Mouse (Mus musculus) common myeloid progenitor, adult 5-6 weeks (primary cell): ENCODE measurements around the gene Cul4a. TPM values are rescaled to one million over a fixed set of nuclear protein-coding genes. Genes with fewer than 3 reads are reported as not detected.

Source experiments
- ATAC-seq: replicated peaks from 2 replicates; pipeline ENCODE4 v1.8.0; 2016; ENCODE audit warnings: low read depth, mild to moderate bottlenecking, moderate TSS enrichment, inconsistent platforms; ENCODE audit not compliant: poor library complexity, severe bottlenecking
- total RNA-seq: library from RNA; stranded (forward); fragments of 200-1000, 187-1606 nt; gene quantifications from 2 replicates; pipeline ENCODE4 v1.2.3, GENCODE M21; 2017

Cul4a gene
- total RNA-seq, 1 experiment from 2014 or later = 118 TPM

DNA sequence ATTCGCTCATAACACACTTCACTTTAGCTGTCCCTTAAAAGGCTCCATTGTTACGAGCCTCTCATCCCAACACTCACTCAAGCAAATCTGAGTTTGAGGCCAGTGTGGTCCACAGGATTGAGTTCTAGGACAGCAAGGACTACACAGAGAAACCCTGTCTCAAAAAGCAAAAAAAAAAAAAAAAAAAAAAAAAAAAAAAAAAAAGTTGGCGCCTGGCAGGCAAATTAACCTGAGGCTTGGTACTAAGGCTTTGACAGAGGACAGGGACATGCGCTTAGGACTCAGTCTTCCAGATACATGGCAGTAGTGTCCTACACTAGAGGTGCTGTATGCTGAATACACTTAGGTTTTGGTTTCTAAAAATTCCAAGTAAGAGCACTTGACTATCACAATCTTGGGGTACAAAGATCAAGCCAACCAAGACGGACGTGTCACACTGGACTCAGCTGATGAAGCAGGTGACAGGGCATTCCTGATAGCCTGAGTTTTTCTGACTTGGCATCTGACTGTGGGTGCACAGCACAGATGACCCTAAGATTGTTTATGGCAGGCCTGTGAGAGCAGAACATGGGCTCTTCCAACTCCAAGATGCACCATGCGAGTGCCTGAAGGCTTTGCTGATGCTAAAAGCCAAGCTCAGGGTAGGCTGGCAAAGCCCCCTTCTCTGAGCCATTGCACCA, 71.9 kb downstream of the Cul4a start:
- no peak for ATAC-seq

DNA sequence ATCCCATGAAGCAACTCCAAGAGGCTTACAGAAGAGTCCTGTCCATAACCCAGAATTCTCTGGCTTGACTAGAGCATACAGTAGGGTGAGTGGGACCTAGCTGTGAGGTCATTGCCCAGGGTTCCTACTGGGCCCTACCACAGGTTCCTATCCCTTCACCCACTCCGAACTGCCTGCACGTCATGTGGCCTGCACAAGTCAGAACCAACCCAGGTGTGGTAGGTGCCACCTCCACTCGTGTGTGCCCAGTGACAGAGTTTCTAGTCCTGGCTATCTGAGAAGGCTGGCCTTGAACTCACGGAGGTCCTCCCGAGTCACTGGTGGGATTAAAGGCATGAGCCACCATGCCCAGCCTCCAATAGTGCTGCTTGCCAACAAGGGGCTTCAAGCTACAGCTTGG, 72.7 kb downstream of the Cul4a start:
- ATAC-seq = no peak

DNA sequence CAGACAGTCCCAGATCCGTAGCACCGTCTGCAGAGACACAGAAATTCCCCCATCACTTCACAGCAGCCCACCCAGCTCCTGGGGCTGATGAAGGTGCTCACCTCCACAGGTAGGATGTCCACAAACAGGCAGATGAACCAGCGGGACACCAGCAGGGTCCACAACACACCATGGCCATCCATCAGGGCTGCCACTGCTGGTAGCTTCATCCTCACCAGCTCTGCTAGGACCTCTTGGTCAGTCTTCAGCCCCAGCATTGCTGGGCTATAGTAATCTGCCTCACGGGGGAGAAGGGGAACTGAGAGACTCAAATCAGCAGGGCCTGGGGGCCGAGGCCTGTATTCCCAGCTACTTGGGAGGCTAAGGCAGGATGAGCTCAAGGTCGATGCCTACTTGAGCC, 74.1 kb downstream of the Cul4a start:
- no peak for ATAC-seq

DNA sequence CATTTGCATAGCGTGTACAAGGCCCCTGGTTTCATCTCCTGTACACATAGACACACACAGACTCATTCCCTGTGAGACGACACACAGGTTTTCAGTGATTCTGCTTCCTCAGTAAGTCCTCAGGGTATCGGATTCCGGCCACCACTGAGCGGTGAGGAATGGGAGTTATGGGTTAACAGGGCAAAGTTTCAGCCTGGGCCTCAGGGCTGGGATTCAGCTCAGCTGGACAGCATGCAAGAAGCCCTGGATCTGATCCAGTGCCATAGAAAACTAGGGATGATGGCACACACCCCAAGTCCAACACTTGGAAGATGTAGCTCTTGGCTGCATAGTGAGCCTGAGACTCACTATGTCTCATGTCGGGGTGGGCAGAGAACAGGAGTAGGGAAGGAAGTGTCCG, 74.5 kb downstream of the Cul4a start:
- no peak for ATAC-seq

DNA sequence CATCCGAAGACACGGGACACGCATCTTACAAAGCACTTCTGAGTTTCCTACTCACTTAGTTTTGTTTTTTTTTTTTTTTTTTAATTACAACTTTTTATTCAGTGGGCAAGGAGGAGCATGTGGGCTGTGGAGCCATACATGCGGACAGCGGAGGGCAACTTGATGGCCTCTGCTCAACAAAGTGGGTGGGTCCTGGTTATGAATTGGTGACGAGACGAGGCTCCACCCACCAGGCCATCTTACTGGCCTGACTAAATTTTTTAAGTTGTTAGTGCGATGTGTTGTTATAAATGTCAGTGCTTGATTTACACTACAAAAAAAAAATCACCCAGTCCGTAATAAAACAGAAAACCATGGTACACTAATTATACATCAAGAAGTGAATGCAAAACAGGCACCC, 75.0 kb downstream of the Cul4a start:
- no peak for ATAC-seq

DNA sequence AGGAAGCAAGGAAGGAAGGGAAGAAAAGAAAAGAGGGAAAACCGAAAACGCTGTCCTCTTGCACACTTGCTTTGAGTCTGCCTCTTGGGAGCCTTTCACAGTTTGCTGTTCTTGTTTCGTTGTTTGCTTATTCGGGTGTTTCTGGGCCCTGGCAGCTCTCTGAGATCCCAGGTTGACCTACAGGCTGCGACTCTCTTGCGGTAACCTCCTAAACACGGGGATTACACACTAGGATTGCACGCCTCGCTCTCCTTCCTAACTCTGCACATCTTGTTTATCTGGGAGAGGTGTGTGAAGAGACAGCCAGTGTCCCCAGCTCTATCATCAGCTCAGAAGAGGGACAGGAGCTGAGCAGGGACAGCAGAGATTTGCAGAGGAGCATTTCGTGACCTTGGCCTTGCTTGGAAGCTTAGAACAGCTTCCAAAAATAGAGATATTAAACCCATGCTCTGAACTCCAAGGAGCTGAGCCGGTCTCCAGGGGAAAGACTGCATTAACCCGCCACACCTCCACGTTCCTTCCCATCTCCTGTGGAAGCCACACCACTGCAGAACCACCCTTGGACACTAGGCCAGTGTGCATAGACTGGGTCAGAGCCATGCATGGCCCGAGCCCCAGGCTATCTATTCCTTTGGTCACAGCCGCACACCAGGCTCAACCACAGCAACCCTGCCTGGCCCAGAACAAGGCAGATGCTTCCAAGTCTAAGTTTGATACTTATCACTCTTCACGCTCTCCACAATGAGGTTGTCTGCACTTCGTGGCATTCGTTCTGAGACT, 75.7 kb downstream of the Cul4a start:
- ATAC-seq = peak; percentile 30; the same call in 1 of the 2 replicates

DNA sequence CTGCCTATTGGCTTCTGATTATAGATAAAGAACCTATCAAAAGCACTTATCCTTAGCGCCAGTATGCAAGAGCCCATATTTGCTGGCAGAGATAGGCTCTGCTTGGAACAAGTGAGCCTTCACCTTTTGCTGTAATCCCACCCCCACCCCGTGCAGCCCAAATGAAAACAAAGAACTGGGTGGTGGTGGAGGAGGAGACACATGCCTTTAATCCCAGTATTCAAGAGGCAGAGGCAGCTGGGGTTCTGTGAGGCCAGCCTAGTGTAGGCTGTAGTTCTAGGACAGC, 76.2 kb downstream of the Cul4a start:
- ATAC-seq = no peak

DNA sequence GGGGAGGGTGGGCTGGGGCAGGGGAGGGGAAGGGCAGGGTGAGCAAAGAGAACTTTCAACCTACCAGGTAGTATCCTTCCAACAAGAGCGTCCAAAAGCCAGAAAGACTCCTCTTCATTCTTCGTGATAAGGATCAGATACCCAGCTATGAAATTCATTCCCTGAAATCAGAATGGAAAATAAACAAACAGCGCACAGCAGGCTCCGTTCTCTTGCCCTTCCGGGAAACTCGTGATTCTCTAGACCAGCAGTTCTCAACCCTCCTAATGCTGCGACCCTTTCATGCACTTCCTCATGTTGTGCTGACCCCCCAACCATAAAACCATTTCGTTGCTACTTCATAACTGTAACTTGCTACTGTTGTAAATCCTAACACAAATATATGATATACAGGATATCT, 81.4 kb downstream of the Cul4a start:
- ATAC-seq = no peak

DNA sequence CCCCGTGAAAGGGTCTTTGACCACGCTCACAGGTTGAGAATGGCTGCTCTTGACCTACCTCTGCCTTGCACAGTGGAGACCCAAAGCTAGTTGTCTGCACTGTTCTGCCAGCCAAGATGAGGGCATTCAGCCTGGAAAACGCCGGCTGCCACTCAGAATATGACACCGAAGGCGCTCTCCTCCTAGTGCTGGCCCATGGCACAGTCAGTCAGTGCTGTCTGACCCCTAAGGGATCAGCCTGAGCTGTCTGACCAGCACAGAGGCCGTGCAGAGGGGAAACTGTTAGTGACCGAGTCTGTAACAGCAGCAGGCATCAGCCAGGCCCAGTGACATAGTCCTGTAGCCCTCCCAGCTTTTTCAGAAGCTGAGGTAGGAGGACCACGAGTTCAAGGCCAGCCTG, 81.8 kb downstream of the Cul4a start:
- ATAC-seq = no peak

DNA sequence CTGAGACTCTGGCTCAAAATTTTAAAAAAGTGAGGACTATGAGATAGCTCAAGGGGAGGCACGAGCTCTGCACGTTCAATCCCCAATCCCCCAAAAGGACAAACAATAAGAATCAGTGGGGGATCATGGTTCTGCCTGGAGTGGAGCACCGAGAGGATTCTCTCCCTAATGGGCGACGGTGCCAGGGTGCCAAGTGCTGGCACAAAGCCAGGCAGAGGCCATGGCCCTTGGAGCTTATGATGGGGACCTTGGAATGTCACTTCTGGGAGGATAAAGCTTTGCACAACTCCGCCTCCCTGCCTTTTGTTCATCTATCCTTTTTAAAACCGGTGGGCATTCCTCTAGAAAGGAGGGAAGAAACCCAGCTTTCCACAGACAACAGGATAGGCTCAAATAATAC, 82.2 kb downstream of the Cul4a start:
- ATAC-seq = no peak

DNA sequence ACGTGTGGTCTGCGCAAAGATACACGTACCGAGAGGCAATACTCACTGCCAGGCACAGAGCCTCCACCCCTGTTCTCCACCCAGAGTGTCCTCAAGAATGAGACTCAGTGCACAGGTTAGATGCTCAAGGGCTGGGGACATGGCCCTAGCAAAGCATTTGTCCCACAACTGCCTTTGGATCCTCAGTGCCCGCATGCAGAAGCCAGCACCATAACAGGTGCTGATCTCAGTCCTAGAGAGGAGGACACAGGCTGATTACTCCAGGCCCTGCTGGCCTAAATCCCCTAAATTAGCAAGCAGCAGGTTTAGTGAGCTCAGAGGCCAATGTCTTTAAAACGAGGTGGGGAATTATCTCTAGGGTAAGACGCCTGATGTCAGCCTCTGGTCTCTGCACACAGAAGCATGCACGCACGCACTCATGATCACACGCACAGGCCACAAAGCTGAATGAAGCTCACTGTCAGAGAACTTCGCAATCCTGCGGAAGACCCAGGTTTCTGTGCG, 82.7 kb downstream of the Cul4a start:
- ATAC-seq = no peak

DNA sequence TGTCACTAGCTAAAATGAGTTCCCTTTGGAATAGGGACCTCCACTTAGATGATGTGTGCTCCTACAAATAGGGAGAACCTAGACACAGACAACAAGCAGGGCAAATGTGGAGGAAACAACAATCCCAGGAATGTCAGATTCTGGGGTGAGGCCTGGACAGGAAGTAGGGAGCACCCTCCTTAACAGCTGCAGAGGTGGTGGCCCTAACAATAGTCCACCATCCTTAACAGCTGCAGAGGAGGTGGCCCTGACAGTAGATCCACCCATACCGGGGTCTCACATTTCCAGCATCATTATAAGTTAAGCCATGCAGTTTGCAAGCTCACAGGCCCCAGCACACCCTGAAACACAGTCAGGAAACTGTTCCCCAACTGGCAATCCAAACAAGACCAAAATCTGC, 83.4 kb downstream of the Cul4a start:
- ATAC-seq = no peak

DNA sequence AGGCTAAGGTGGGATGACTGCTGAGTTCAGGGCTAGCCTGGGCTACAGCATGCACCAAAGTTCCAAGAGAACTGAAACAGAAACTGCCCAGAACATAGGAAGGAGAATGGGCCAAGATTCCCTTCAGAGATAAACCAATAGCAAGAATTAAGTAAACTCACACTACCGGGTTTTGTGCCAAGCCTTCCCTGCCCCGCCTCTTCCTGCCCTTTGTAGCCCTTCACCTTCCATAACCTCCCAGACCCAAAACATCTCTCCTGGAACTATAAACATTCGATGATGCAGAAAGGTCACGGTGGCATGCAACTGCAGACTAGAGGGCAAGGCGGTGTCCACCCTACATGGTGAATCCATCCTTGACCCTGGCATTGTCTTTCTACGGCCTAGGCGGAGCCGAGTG, 84.8 kb downstream of the Cul4a start:
- no peak for ATAC-seq

DNA sequence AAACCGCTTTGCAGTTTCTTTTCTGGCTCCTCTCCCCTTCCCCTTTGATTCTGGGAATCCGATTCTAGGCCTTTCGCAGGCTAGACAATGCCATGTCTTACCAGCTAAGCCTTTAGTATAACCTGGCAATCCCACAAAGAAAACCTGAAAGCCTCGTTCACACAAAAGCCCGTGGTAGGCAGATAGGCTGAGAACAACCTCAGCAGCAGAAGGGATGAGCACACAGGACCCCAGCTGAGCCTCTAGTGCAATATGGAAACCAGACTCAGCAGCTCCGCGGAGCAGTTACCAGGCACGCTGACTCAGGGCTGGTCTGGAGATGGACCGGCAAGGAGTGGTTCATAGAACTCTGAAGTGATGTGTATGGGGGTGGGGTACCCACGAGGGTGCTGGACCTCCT, 89.4 kb downstream of the Cul4a start:
- no peak for ATAC-seq

DNA sequence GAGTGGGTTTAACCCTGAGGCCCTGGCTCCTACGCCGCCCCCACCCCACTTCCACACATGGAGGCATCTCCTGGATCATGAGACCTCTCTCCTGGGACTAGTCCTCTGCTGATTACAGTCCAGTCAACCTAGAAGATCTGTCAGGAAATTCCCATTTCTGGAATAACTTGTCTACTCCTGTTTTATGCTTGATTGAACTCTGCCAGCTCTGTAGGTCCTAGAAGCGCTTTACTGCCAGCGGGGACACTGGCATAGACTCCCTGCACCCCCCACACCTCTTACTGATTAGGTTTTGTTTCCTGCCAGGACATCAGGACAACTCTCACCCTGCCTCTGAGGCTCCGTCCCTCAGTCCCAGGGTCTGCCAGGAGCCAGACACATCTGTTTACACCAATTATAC, 92.1 kb downstream of the Cul4a start:
- no peak for ATAC-seq

Other genes with a start within 250 kb of the Cul4a start
- gene Mcf2l, start 231.8 kb upstream of the Cul4a start, total RNA-seq = 4.3 and 7.9 TPM in 2 replicates
- gene F7, start 79.6 kb upstream of the Cul4a start, total RNA-seq = not detected in 2 replicates
- gene F10, start 68.3 kb upstream of the Cul4a start, total RNA-seq = 3.1 and 5.8 TPM in 2 replicates
- 0.23 TPM in 1 of 2 replicates, not detected in the other for gene Proz, start 44.7 kb upstream of the Cul4a start, total RNA-seq
- gene Pcid2, start 162 bp upstream of the Cul4a start, total RNA-seq = 22.3 and 27.2 TPM in 2 replicates
- 149 and 164 TPM in 2 replicates for gene Lamp1, start 53.5 kb downstream of the Cul4a start, total RNA-seq
- gene Grtp1, start 95.0 kb downstream of the Cul4a start, total RNA-seq = 0.27 TPM in 1 of 2 replicates, not detected in the other
- gene Adprhl1, start 148.5 kb downstream of the Cul4a start, total RNA-seq = not detected in 2 replicates
- 20.0 and 21.4 TPM in 2 replicates for gene Dcun1d2, start 182.5 kb downstream of the Cul4a start, total RNA-seq
- gene Tmco3, start 182.6 kb downstream of the Cul4a start, total RNA-seq = 5.0 and 8.8 TPM in 2 replicates
- gene Tfdp1, start 233.1 kb downstream of the Cul4a start, total RNA-seq = 153 and 186 TPM in 2 replicates